Mouse (Mus musculus): ENCODE measurements at regions not wholly inside any gene's neighbourhood (a gene's known extent, or its start where the extent isn't known, plus 50 kb on each side); places are given as distances from the start of the nearest gene placed in this dataset.
A peak's percentile ranks its signal among the peaks of the same experiment; 100 is the strongest.

- no peak overlapping the region for H3K9ac ChIP-seq (ENCODE audit: low read length)
- no peak overlapping the region for H3K4me2 ChIP-seq
- no peaks in the 10 kb centered on the region for H3K9me3 ChIP-seq (ENCODE audit: control insufficient read depth, low read length)
- no peak overlapping the region for H3K27ac ChIP-seq (ENCODE audit: low read depth, low read length)
- H3K27me3 ChIP-seq (ENCODE audit: control insufficient read depth, insufficient read depth, low read length), result no peaks in the 10 kb centered on the region
- no peaks in the 10 kb centered on the region for H3K4me1 ChIP-seq (ENCODE audit: control insufficient read depth, insufficient read depth, low read length)
- WGBS, result 53% methylated on average over 14 of the region's 14 CpGs
- H3K4me3 ChIP-seq (ENCODE audit: low read depth, low read length), result no peak overlapping the region
- DNase-seq (ENCODE audit: low spot score, missing footprints) (no peak), ATAC-seq (ENCODE audit: low FRiP score) (no peak)
- H3K36me3 ChIP-seq (ENCODE audit: control insufficient read depth, insufficient read depth, low read length), result no peaks in the 10 kb centered on the region
These were observed 353.4 kb downstream of the Ptpru start for GRCm38 (mm10) chr4:131484607-131485111.

DNA sequence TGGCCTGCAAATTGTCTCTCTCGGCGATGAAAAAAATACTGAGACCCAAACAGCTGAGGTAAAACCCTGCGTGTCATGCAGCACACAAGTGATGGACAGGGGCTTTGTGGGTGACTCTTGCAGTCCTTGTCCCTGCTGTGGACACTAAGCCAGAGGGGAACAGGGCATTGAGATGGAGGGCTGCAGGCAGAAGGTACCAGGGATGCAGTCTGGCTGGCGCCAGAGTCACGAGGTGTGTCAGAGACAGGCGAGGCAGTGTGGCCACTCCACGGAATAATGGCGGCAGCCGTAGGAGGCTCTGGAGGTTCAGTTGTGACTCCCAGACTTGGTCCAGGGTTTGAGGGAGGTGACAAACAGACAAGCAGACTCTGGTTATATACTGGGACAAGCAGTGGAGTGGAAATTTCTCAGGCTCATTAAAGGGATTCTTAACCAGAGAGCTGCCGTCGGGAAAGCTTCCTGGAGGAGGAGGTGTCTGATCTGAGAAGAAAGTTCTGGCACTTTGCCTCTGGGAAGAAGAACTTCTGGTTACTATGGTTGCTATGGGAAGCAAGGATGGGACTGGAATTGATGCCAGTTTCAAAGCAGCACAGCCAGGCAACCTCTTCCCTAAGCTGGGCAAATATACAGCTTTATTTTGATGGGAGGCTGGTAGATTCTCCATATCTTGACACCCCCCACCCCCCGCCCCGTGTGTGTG is 352.8 kb downstream of the Ptpru start:
- Histone ChIP-seq H3K27me3 (ENCODE audit: control insufficient read depth, insufficient read depth, low read length) (no peaks in the 10 kb centered on the region), H3K9me3 (ENCODE audit: control insufficient read depth, low read length) (no peaks in the 10 kb centered on the region), H3K9ac (ENCODE audit: low read length) (no peak overlapping the region), H3K4me3 (ENCODE audit: low read depth, low read length) (no peak overlapping the region), H3K36me3 (ENCODE audit: control insufficient read depth, insufficient read depth, low read length) (no peaks in the 10 kb centered on the region), H3K4me2 (no peak overlapping the region), H3K4me1 (ENCODE audit: control insufficient read depth, insufficient read depth, low read length) (no peaks in the 10 kb centered on the region), H3K27ac (ENCODE audit: low read depth, low read length) (no peak overlapping the region)
- no peak for ATAC-seq (ENCODE audit: low FRiP score)
- WGBS, result 82% methylated on average over 13 of the region's 13 CpGs
- DNase-seq (ENCODE audit: low spot score, missing footprints), result no peak

GRCm38 (mm10) chr4:131486821-131487220 is 351.3 kb downstream of the Ptpru start:
- WGBS, result 13% methylated on average over 4 of the region's 4 CpGs
- Histone ChIP-seq H3K4me2 (no peak overlapping the region), H3K9me3 (ENCODE audit: control insufficient read depth, low read length) (no peaks in the 10 kb centered on the region), H3K27ac (ENCODE audit: low read depth, low read length) (no peak overlapping the region), H3K27me3 (ENCODE audit: control insufficient read depth, insufficient read depth, low read length) (no peaks in the 10 kb centered on the region), H3K4me3 (ENCODE audit: low read depth, low read length) (no peak overlapping the region), H3K4me1 (ENCODE audit: control insufficient read depth, insufficient read depth, low read length) (peaks cover under 1% of the 10 kb centered on the region), H3K9ac (ENCODE audit: low read length) (no peak overlapping the region), H3K36me3 (ENCODE audit: control insufficient read depth, insufficient read depth, low read length) (no peaks in the 10 kb centered on the region)
- peak; percentile 99 for DNase-seq (ENCODE audit: low spot score, missing footprints)
- ATAC-seq (ENCODE audit: low FRiP score), result peak; percentile 58

GRCm38 (mm10) chr4:131488246-131488645 is 349.8 kb downstream of the Ptpru start:
- ATAC-seq (ENCODE audit: low FRiP score) (no peak), DNase-seq (ENCODE audit: low spot score, missing footprints) (no peak)
- no peaks in the 10 kb centered on the region for H3K27me3 ChIP-seq (ENCODE audit: control insufficient read depth, insufficient read depth, low read length)
- H3K4me1 ChIP-seq (ENCODE audit: control insufficient read depth, insufficient read depth, low read length), result peaks cover 3% of the 10 kb centered on the region
- no peaks in the 10 kb centered on the region for H3K9me3 ChIP-seq (ENCODE audit: control insufficient read depth, low read length)
- WGBS, result 61% methylated on average over 6 of the region's 6 CpGs
- H3K9ac ChIP-seq (ENCODE audit: low read length), result no peak overlapping the region
- no peaks in the 10 kb centered on the region for H3K36me3 ChIP-seq (ENCODE audit: control insufficient read depth, insufficient read depth, low read length)
- no peak overlapping the region for H3K4me3 ChIP-seq (ENCODE audit: low read depth, low read length)
- H3K4me2 ChIP-seq, result no peak overlapping the region
- no peak overlapping the region for H3K27ac ChIP-seq (ENCODE audit: low read depth, low read length)

DNA sequence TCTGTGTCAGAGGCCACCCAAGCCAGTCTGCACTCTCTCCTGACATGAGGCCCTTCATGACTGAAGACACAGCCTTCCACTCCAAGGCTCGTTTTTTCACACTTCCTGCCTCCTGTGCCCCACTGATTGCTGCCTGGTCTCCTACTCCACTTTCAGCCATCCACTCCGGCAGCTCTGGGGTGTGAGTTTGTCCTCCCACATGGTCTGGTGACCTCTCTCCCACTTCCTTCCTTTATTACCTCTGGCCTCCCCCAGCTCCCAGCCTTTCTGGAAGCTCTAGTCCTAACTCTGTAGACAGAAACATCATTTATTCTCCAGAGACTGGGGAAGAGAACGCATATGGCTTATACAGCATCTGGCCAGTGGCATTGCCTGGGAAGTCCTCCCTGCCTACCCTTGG is 349.0 kb downstream of the Ptpru start:
- 60% methylated on average over 3 of the region's 3 CpGs for WGBS
- Histone ChIP-seq H3K4me3 (ENCODE audit: low read depth, low read length) (no peak overlapping the region), H3K4me1 (ENCODE audit: control insufficient read depth, insufficient read depth, low read length) (peaks cover 3% of the 10 kb centered on the region), H3K9me3 (ENCODE audit: control insufficient read depth, low read length) (no peaks in the 10 kb centered on the region), H3K36me3 (ENCODE audit: control insufficient read depth, insufficient read depth, low read length) (no peaks in the 10 kb centered on the region), H3K27me3 (ENCODE audit: control insufficient read depth, insufficient read depth, low read length) (no peaks in the 10 kb centered on the region), H3K9ac (ENCODE audit: low read length) (no peak overlapping the region), H3K4me2 (no peak overlapping the region), H3K27ac (ENCODE audit: low read depth, low read length) (no peak overlapping the region)
- no peak for DNase-seq (ENCODE audit: low spot score, missing footprints)
- no peak for ATAC-seq (ENCODE audit: low FRiP score)

DNA sequence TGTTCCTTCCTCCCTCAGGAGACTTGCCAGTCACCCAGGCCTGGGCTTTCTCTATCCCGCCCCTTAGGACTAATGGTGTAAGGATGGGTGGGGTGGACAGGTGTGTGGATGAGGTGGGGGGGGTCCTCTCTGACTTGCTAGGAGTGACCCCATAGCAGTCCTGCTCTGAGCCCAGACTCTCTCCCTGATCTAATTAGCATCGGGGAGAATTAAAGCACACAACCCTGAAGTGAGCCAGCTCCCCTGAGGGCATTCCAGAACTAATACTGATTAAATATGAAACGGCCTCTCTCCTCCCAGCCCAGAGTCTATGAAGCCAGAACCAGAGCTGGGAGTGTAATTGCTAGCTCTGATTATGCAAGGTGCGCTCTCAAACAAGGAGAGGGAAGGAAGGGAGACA is 346.1 kb downstream of the Ptpru start:
- H3K27me3 ChIP-seq (ENCODE audit: control insufficient read depth, insufficient read depth, low read length), result no peaks in the 10 kb centered on the region
- no peak overlapping the region for H3K4me2 ChIP-seq
- H3K4me1 ChIP-seq (ENCODE audit: control insufficient read depth, insufficient read depth, low read length), result peaks cover 3% of the 10 kb centered on the region
- ATAC-seq (ENCODE audit: low FRiP score), result 0 out of 2 replicates have a peak, but pooled peaks have one; percentile 24
- no peak for DNase-seq (ENCODE audit: low spot score, missing footprints)
- no peaks in the 10 kb centered on the region for H3K36me3 ChIP-seq (ENCODE audit: control insufficient read depth, insufficient read depth, low read length)
- no peak overlapping the region for H3K9ac ChIP-seq (ENCODE audit: low read length)
- WGBS, result 56% methylated on average over 4 of the region's 4 CpGs
- H3K27ac ChIP-seq (ENCODE audit: low read depth, low read length), result no peak overlapping the region
- no peaks in the 10 kb centered on the region for H3K9me3 ChIP-seq (ENCODE audit: control insufficient read depth, low read length)
- no peak overlapping the region for H3K4me3 ChIP-seq (ENCODE audit: low read depth, low read length)

DNA sequence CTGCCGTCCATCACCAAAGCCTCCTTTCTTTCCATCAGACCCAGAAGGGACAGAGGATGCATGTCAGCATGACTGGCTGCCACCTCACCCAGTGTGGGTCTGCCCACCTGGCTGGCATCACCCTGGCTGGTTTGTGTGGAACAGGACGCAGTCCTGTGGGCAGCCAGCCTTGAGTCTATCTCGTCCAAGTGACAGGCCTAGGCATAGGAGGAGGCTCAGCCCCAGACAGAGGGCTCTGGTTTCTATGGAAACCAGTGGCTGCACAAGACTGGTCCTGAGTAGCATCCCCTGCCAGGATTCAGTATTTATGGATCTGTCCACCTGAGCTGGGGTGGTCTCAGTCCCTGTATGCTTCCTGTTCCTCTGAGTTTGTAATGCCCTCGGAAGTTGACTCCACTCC is 344.4 kb downstream of the Ptpru start:
- Histone ChIP-seq H3K36me3 (ENCODE audit: control insufficient read depth, insufficient read depth, low read length) (no peaks in the 10 kb centered on the region), H3K27ac (ENCODE audit: low read depth, low read length) (no peak overlapping the region), H3K9me3 (ENCODE audit: control insufficient read depth, low read length) (no peaks in the 10 kb centered on the region), H3K4me2 (no peak overlapping the region), H3K9ac (ENCODE audit: low read length) (no peak overlapping the region), H3K27me3 (ENCODE audit: control insufficient read depth, insufficient read depth, low read length) (no peaks in the 10 kb centered on the region), H3K4me1 (ENCODE audit: control insufficient read depth, insufficient read depth, low read length) (peaks cover 3% of the 10 kb centered on the region), H3K4me3 (ENCODE audit: low read depth, low read length) (no peak overlapping the region)
- ATAC-seq (ENCODE audit: low FRiP score) (no peak), DNase-seq (ENCODE audit: low spot score, missing footprints) (no peak)
- WGBS, result 62% methylated on average over 4 of the region's 4 CpGs

DNA sequence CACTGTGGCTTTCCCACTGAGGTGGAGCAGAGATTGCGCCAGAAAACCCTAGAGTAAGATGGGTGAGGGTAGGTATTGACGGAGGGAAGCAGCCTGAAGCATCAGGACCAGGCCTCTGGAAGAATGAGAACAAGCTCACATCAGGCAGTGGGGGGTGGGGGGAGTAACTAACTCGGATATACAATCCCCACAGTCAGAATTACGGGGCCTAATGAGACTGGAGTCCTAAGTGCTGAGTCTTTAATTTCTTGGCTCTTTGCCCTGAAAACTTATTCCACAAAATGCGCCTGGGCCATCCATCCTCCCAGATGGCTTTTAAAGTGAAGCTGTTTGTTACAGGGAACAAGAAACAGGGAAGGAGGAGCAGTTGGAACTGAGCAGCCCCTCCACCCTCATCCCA is 341.2 kb downstream of the Ptpru start:
- no peaks in the 10 kb centered on the region for H3K9me3 ChIP-seq (ENCODE audit: control insufficient read depth, low read length)
- H3K27ac ChIP-seq (ENCODE audit: low read depth, low read length), result no peak overlapping the region
- DNase-seq (ENCODE audit: low spot score, missing footprints), result no peak
- peaks cover 2% of the 10 kb centered on the region for H3K4me1 ChIP-seq (ENCODE audit: control insufficient read depth, insufficient read depth, low read length)
- WGBS, result 66% methylated on average over 5 of the region's 5 CpGs
- no peak overlapping the region for H3K4me2 ChIP-seq
- H3K4me3 ChIP-seq (ENCODE audit: low read depth, low read length), result no peak overlapping the region
- ATAC-seq (ENCODE audit: low FRiP score), result no peak
- H3K27me3 ChIP-seq (ENCODE audit: control insufficient read depth, insufficient read depth, low read length), result no peaks in the 10 kb centered on the region
- H3K36me3 ChIP-seq (ENCODE audit: control insufficient read depth, insufficient read depth, low read length), result no peaks in the 10 kb centered on the region
- H3K9ac ChIP-seq (ENCODE audit: low read length), result no peak overlapping the region

GRCm38 (mm10) chr4:131500928-131501650 is 337.0 kb downstream of the Ptpru start:
- Histone ChIP-seq H3K4me3 (ENCODE audit: low read depth, low read length) (no peak overlapping the region), H3K27ac (ENCODE audit: low read depth, low read length) (no peak overlapping the region), H3K36me3 (ENCODE audit: control insufficient read depth, insufficient read depth, low read length) (no peaks in the 10 kb centered on the region), H3K4me1 (ENCODE audit: control insufficient read depth, insufficient read depth, low read length) (no peaks in the 10 kb centered on the region), H3K4me2 (no peak overlapping the region), H3K9me3 (ENCODE audit: control insufficient read depth, low read length) (no peaks in the 10 kb centered on the region), H3K27me3 (ENCODE audit: control insufficient read depth, insufficient read depth, low read length) (no peaks in the 10 kb centered on the region), H3K9ac (ENCODE audit: low read length) (no peak overlapping the region)
- DNase-seq (ENCODE audit: low spot score, missing footprints), result no peak
- WGBS, result 84% methylated on average over 10 of the region's 10 CpGs
- no peak for ATAC-seq (ENCODE audit: low FRiP score)
